Mouse (Mus musculus): ENCODE results near the gene Fibp.

Fibp gene

DNA sequence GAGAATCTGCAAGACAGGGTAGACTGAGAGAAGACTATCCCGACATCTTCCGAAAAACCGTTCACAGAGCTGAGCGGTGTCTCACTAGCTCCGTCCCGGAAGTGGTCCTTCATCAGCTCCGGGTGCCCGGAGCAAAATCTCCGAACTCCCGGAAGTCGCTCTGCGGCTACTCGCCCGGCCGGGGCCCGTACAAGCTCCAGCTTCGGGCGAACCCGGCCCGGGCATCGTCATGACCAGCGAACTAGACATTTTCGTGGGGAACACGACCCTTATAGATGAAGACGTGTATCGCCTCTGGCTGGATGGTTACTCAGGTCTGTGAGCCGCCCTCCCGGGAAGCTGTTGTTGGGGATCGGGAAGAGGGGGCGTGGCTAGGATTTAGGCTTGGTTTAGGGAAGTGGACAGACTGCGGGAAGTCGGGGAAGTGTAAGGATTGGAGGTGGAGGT, at the start of gene Fibp:
Fibp (plus strand) TSS at position 151 of the 447 bp plus-strand sequence.
- in situ Hi-C loops (cut with MboI, MseI) = no loop called here

DNA sequence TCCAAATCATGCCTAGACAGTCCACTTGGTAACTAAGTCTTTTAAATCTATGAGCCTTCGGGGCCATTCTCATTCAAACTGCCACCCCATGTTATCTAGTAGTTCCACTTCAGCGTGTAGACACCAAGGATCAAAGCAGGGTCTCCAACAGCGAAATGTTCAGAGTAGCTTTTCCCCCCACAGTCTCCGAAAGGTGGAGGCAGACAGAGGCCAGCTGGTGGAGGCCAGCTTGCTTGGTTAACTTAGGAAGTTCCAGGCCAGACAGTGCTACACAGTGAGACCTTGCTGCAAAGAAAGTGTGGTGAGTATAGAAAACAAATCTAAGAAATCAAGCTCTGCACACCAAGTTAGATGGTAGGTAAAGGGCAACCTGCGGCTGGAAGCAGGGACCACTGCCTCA, 49.8 kb upstream of the Fibp start:
- in situ Hi-C loops (cut with MboI, MseI) = no loop called here

DNA sequence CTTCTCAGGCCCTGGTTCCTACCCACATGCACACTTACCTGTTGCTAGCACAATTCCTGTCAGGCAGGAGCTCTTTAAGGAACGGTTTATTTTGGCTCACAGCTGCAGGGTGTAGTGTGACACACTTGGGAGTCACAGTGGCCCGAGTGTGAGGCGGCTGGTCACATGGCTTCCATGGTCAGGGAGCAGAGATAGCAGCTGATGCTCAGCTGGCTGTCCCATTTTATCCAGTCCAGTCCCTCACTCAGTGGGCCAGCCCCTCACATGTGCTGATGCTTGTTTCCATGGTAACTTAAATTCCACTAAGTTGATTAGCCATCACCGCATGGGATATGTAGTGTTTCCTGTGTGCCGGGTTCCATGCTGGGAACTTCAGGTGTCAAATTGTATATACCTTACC, 48.5 kb upstream of the Fibp start:
- in situ Hi-C loops (cut with MboI, MseI) = no loop called here

DNA sequence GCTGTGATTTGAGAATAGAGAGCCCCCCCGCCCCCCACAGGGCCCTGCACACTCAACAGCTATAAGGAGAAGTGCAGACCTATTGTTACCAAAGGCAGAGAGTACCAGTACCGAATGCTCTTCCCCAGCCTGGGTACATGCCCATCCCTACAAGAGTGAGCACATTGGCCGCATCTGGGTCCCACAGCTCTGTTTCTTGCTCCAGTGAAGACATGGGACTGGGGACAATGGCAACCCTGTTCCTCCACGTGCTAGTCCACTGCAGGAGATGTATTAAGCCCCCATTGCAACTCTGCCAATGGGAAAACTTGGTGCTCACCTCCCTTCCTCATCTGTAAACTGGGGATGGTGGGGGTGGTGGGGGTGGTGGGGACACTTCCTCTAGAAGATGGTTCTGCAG, 46.6 kb upstream of the Fibp start:
- in situ Hi-C loops (cut with MboI, MseI) = no loop called here

DNA sequence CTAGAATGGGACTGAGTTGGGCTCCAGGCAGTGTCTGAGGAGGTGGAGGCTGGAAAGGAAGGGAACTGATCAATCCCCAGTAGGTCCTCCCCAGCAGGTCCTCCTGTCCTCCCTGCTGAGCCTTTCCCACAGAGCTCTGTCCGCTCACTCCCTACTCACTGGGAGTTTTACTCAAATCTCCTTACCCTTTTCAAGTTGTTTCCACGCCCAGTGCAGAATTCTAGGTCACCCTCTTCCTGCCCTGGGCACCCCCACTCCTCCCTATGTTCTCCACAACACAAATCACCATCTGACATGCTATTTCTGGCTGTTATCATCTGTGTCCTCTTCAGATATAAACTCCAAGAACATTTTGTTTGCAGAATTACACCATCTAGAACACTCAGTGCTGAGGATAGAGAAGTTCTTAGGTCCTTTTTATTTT, 45.9 kb upstream of the Fibp start:
- in situ Hi-C loops (cut with MboI, MseI) = no loop called here

DNA sequence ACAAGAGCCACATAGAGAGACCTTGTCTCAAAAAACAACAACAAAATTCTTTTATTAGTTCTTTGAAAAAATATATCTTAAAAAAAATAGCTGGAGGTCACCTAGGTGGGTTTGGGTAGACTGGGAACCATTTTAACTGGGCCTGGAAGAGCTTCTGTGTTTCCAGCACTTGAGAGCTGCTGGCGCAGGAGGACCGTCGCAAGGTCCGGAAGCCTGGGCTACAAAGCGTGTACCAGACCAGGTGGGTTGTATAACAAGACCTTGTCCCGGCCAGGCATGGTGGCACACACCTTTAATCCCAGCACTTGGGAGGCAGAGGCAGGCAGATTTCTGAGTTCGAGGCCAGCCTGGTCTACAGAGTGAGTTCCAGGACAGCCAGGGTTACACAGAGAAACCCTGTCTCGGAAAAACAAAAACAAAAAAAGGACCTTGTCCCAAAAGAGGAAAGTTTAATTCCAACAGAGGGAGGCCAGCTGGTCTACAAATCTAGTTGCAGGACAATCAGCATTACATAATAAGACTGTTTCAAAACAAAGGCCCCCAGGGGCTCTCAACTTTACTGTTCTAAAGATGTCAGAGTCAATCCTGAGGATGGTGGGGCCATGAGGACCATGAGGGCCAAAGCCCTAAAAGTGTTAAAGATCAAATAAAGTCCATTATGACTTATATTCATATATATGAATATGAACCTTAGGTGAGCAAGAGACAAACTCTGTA, 41.5 kb upstream of the Fibp start:
- in situ Hi-C loops (cut with MboI, MseI) = no loop called here

DNA sequence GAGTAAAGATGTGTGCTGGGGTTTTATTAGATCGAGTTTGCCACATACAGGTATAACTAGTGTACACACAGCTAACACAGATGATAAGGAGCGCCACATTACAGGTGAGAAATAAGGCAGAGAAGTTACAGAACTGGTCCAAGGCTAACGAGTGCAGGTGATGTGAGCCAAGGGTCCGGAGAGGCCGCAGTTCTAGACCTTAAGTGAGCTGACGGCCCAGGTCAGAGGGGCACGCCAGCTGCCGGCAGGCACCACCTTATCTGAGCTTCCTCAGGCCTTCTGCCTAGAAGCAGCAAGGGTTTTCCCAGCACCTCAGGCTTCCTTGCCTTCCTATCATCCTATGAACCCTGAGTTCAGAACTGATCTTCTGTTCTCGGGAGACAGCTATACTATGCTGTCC, 40.8 kb upstream of the Fibp start:
- in situ Hi-C loops (cut with MboI, MseI) = no loop called here

DNA sequence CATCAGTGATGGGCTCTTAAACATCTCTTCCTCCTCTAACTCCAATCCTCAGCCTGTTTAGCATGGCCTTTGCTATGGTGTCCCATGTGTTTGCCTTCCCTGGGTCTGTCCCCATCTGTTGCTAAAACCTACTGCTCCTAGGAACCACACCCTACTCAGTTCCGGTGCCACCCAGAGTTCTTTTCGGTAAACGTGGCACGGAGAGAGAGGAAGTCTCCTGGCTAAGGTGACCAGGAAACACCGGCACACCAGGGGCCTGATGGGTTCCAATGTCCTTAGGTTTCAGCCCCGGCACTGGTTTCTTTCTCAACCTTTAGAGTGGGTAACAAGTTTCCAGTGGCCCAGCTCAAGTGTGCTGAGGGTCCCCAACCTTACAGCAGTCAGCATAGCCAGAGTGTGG, 39.8 kb upstream of the Fibp start:
- in situ Hi-C loops (cut with MboI, MseI) = no loop called here

DNA sequence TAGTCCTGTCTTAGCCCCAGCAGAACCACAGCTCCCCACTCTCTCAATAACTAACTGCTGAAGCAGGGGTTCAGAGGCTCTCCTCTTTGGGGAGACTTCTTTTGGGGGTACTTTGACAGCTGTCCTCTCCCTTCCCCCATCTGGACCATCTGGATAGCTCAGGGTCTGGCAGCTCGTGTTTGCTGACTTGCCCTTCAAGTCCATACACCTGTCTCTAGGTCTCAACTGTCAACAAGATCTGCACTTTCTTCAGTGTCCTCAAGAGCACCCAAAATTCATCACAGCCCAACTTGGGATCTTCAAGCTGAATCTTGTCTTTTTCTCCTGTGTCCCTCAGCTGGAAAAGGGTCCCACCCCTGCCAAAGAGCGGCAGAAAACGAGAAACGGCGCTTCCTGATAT, 38.6 kb upstream of the Fibp start:
- in situ Hi-C loops (cut with MboI, MseI) = no loop called here

DNA sequence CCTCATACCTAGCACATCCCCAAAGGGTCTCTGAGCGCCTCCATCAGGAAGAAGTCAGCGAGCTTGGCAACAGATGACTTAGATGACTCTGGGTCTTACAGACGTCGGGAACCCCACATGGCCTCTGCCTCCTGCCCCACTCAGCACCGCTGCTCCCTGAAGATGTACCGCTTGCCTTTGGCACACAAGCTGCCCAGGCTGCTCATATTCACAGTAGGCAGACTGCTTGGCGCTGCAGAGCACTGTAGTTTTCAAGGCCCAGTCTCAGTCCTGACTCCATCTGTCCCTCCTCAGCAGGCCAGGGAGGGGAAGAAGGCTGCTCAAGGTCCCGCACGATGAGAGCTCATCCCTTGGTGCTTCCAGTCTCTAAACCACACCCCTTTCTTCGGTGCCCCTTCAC, 38.1 kb upstream of the Fibp start:
- in situ Hi-C loops (cut with MboI, MseI) = no loop called here

DNA sequence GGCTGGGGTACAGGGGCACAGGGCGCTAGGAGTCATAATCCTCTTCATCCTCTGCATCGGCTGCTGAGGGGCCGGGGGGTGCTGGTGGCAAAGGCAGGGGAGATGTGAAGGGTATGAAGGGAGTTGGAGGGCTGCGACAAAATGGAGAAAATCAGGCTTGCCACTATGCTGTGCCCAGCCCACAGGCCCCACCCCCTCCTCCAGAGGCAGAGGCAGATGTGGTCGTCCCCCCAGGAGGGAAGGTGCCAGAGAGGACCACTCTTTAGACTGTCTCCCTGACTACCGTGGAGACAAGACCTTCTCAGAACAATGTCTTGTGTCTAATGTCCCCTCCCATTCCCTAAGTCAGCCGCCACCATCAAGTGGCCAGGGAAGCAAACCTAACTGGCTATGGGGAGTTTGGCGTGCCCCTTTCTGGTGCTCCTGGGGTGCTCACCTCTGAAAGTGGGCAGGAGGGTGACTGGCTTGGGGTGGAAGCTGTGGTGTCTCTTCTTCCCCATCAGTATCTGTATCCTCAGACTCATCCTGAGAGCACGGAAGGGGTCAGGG, 37.4 kb upstream of the Fibp start:
- in situ Hi-C loops (cut with MboI, MseI) = no loop called here

DNA sequence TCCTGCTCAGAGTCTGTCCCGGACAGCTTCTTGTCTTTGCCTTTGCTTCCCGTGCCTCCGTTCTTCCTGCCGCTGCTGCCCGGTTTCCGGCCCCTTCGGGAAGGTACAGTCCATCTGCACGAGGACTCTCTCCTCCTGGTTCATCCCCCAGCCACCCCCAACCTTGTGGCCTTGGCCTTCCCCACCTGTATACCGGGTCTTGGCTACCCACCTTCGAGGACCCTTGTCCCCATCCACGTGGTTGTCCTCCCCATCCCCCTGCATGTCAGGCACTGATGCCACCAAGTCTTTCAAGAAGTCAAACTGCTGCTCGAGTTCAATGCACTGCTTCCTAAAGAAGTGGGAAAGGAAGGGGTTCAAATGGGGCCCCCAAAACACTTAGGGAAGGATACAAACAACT, 36.9 kb upstream of the Fibp start:
- in situ Hi-C loops (cut with MboI, MseI) = no loop called here

DNA sequence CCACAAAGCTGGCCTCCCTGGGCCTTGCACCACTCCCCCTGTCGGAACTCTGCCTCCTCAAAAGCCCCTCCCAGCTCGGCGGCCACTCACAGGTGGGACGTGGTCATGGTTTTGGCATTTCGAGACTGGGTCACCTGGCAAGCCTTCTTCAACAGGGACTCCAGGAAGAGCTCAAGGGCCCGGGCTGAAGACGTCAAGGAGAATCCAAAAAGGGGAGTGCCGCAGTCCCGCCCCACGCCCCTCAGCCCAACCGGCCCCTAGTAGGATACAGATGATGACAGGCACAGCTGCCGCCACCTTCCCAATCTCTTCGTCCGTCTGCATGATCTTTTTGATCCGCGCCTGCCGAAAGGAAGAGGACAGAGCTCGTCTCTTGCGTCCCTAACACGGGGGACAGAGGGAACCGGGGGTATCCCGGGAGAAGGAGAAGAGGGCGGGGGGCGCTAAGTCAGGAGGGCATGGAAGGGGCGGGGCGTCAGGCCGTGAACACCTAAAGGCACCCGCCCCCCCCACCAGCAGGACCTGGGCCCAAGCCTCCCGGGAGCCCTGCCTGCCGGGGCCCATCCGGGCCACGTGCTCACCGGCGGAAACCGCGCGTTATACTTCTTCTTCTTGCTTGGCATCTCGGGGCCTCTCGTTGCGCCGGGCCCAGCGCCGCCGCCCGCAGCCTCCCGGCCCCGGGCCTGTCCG, 36.2 kb upstream of the Fibp start:
- in situ Hi-C loops (cut with MboI, MseI) = no loop called here

DNA sequence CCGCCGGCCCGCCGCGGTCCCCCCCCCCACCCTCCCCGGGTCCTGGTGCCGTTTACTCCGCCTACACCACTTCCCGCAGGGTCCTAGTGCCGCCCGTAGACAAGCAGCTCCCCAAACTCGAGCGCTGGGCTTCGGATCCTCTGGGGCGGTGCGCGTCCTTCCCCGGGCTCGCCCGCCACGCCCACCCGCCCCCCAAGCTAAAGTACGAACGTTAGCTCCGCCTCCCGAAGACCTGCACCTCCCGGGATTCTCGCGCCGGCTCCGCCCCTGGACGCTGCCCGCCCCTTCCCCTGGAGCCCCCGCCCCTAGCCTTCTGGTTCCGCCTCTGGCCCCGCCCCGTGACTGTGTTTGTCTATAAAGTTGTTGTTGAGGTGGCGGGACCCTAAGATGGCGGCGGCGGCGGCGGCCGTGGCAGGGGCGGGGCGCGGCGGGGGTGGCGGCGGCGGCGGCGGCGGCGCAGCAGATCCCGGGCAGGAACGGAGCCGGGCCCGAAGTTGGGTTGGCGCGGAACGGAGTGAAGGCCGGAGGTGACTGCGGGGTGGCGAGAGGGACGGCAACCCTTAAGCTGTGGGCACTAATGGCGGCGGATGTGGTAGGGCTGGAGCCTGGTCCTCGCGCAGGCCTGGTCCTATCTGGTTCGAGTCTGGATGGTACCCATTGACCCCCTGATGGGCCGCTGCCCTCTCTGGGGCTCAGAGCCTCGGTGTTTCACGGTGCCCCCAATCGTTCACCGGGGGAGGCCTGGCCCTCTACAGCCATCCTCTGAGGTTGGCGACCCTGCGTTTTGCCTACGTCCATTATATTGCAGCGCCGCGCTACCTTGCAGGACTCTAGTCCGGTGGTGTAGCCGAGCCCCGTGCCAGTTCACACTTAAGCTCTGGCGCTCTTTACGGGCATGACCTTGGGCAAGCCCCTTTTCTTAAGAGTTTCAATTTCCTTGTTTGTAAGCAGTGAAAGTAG, 35.4 kb upstream of the Fibp start, which contains the start of the genes Drap1 and AI837181:
Drap1 (minus strand) TSS at position 198 of the 960 bp plus-strand sequence.
AI837181 (plus strand) TSS at position 363 of the 960 bp plus-strand sequence.
- in situ Hi-C loops (cut with MboI, MseI) = no loop called here

DNA sequence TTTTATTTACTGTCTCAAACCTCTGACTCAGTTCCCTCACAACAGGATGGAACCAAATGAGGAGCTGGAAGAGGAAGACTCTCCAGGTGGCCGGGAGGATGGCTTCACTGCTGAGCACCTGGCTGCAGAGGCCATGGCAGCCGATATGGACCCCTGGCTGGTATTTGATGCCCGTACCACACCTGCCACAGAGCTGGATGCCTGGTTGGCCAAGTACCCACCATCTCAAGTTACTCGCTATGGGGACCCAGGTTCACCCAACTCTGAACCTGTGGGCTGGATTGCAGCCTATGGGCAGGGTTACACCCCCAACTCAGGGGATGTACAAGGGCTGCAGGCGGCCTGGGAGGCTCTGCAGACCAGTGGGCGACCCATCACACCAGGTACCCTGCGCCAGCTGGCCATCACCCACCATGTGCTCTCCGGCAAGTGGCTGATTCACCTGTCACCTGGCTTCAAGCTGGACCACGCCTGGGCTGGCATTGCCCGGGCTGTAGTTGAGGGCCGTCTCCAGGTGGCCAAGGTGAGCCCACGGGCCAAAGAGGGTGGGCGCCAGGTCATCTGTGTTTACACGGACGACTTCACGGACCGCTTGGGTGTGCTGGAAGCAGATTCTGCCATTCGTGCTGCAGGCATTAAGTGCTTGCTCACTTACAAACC, 34.4 kb upstream of the Fibp start:
- in situ Hi-C loops (cut with MboI, MseI) = no loop called here

DNA sequence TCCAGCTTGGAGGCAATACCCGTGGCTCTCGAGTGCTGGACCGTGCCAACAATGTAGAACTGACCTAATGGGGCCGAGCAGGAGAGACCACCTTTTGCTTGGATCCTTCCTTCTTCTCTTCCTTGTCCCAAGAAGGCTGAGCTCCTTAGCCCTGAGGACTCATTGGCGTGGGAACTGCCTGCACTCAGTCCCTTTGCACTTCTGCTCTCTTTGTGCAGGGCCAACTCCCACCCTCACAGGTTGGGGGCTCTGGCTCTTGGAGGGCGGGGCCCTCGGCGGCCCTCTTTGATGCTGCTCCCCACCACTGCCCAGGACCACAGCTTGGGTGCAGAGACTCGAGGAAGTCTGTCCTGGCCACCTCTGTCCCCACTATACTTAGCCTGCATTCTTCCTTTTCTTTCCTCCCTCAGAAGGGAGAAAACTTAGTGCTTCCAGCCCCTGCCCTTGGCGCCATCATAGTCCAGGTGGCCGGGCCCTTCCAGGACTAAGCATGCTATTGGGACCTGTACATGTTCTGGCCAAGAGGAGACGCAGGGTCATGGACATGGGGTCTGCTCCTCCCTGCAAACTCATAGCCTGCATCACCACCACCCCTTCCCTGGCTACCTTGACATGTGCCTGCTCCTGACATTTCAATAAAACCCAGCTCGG, 33.6 kb upstream of the Fibp start:
- in situ Hi-C loops (cut with MboI, MseI) = no loop called here

DNA sequence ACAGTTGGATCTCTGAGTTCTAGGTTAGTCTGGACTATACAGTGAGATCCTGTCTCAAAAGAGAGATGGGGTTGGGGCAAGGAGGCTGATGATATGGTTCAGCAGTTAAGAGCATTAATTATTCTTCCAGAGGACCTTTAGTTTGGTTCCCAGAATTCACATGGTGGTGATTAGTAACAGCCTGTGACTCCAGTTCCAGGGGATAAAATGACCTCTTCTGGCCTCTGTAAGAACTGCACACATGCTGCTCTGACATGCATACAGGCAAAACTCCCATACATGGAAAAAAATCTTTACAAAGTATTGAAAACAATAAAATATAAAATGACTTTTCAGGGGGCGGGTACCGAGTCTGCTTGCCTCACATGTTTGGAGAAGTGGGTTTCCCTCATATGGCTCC, 32.3 kb upstream of the Fibp start:
- in situ Hi-C loops (cut with MboI, MseI) = no loop called here

DNA sequence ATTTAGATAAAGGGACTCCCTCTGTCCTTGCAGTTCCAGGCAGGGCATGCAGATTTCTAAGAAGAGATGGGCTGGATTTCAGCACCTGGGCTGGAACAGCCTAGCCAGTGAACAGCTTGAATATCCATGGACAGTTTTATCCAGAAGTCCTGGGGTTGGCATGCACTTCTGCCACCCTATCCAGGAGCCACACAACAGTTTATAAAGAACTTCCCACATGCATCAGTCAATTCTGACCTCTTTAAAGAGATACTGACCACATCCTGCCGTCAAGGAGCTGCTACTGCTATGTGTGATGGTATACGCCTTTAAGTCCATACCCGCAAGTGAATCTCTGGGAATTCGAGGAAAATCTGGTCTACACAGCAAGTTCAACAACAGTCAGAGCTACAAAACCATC, 31.2 kb upstream of the Fibp start:
- in situ Hi-C loops (cut with MboI, MseI) = no loop called here

DNA sequence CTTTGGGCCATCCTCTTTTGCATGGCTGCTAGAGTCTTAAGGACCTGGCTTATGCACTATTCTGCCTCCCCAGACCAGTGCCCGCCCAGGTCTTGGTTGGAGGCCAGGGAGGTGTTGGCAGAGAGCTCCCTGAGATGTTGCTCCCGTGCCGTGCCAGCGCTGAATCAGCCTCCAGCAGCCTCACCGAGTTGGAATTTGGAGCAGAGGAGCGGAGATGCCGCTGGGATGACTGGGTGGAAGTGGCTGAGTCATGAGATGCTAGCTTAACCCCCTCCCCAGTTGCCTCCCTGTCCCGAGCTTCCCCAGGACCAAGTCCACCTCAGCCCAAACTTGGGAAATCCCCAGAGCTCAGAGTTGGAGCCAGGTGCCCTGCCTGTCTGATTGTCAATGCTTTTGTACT, 30.6 kb upstream of the Fibp start:
- in situ Hi-C loops (cut with MboI, MseI) = loop anchor here (10.0 kb wide), 1 partner anchor 1165 kb away; no protein-coding TSS in a partner anchor

DNA sequence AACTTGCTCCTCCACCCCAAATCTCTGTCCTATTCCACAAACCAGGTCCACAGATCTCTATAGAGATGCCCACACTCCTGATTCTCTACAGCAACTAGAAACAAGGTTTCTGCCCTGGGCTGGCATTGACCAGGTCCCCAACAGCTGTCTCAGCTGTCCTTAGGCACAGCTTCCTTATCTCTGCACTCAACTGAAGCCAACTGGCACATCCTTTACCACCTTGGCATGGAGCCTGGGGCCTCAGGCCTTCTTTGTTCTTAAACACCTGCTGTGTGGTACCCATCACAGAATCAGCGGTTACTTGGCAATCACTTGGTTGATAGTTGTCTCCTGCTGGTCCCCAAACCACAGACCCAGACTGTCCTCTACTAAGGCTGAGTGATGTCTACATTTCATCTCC, 30.0 kb upstream of the Fibp start:
- in situ Hi-C loops (cut with MboI, MseI) = loop anchor here (10.0 kb wide), 1 partner anchor 1164 kb away; no protein-coding TSS in a partner anchor

Measured in T-helper 1 cell (primary cell).